Mouse (Mus musculus): ENCODE results near the gene Dtx2. TPM values are rescaled to one million over a fixed set of nuclear protein-coding genes. Genes with fewer than 3 reads are reported as not detected.
A peak's percentile ranks its signal among the peaks of the same experiment; 100 is the strongest.

Gene Dtx2
- polyA plus RNA-seq, 1 experiment: 16.3 TPM

GRCm38 (mm10) chr5:136076284-136076683 is 81.7 kb downstream of the Dtx2 start:
- H3K36me3 ChIP-seq (ENCODE audit: control insufficient read depth, insufficient read depth, low read length): no peaks in the 10 kb centered on the region
- TF ChIP-seq CTCF (conservative IDR thresholded peaks at IDR 0.05; ENCODE audit: insufficient read depth, insufficient read length, low read depth, low read length) (no peak), POLR2A (IDR thresholded peaks at IDR 0.05; ENCODE audit: low read depth, low read length) (no peak)
- H3K27me3 ChIP-seq (replicated peaks; ENCODE audit: control insufficient read depth, insufficient read depth, low read length): no peaks in the 10 kb centered on the region
- H3K4me3 ChIP-seq (ENCODE audit: insufficient read depth, low read depth, low read length): no peak overlapping the region
- no peak overlapping the region; the same call in 1 of the 2 replicates for H3K27ac ChIP-seq (ENCODE audit: insufficient read depth, low read depth, low read length)
- H3K4me1 ChIP-seq (ENCODE audit: control insufficient read depth, insufficient read depth, low read length): peaks cover 3% of the 10 kb centered on the region; the same call in 1 of the 2 replicates
- 29% methylated on average over 7 of the region's 7 CpGs for WGBS
- DNase-seq: no peak

GRCm38 (mm10) chr5:136077001-136077550 is 82.5 kb downstream of the Dtx2 start:
- peak overlapping the region; percentile 89 for H3K27ac ChIP-seq (ENCODE audit: insufficient read depth, low read depth, low read length)
- no peaks in the 10 kb centered on the region for H3K27me3 ChIP-seq (replicated peaks; ENCODE audit: control insufficient read depth, insufficient read depth, low read length)
- peak; percentile 67 for DNase-seq
- H3K36me3 ChIP-seq (ENCODE audit: control insufficient read depth, insufficient read depth, low read length): no peaks in the 10 kb centered on the region
- H3K4me3 ChIP-seq (ENCODE audit: insufficient read depth, low read depth, low read length): no peak overlapping the region
- 58% methylated on average over 9 of the region's 9 CpGs for WGBS
- H3K4me1 ChIP-seq (ENCODE audit: control insufficient read depth, insufficient read depth, low read length): peaks cover 3% of the 10 kb centered on the region; the same call in 1 of the 2 replicates
- TF ChIP-seq CTCF (conservative IDR thresholded peaks at IDR 0.05; ENCODE audit: insufficient read depth, insufficient read length, low read depth, low read length): no peak
- TF ChIP-seq POLR2A (IDR thresholded peaks at IDR 0.05; ENCODE audit: low read depth, low read length): no peak

GRCm38 (mm10) chr5:136078136-136078535 is 83.5 kb downstream of the Dtx2 start:
- no peaks in the 10 kb centered on the region for H3K27me3 ChIP-seq (replicated peaks; ENCODE audit: control insufficient read depth, insufficient read depth, low read length)
- WGBS: 96% methylated on average over 5 of the region's 5 CpGs
- H3K4me1 ChIP-seq (ENCODE audit: control insufficient read depth, insufficient read depth, low read length): peaks cover 3% of the 10 kb centered on the region; the same call in 1 of the 2 replicates
- DNase-seq: no peak
- H3K36me3 ChIP-seq (ENCODE audit: control insufficient read depth, insufficient read depth, low read length): no peaks in the 10 kb centered on the region
- H3K27ac ChIP-seq (ENCODE audit: insufficient read depth, low read depth, low read length): no peak overlapping the region
- TF ChIP-seq POLR2A (IDR thresholded peaks at IDR 0.05; ENCODE audit: low read depth, low read length): no peak
- no peak for TF ChIP-seq CTCF (conservative IDR thresholded peaks at IDR 0.05; ENCODE audit: insufficient read depth, insufficient read length, low read depth, low read length)
- no peak overlapping the region for H3K4me3 ChIP-seq (ENCODE audit: insufficient read depth, low read depth, low read length)

GRCm38 (mm10) chr5:136082345-136082744 is 87.7 kb downstream of the Dtx2 start:
- TF ChIP-seq POLR2A (IDR thresholded peaks at IDR 0.05; ENCODE audit: low read depth, low read length): no peak
- 0 out of 2 replicates have a peak, but pooled peaks have one; percentile 6 for TF ChIP-seq CTCF (conservative IDR thresholded peaks at IDR 0.05; ENCODE audit: insufficient read depth, insufficient read length, low read depth, low read length)
- peaks cover 3% of the 10 kb centered on the region; the same call in 1 of the 2 replicates for H3K4me1 ChIP-seq (ENCODE audit: control insufficient read depth, insufficient read depth, low read length)
- H3K4me3 ChIP-seq (ENCODE audit: insufficient read depth, low read depth, low read length): no peak overlapping the region
- no peak overlapping the region for H3K27ac ChIP-seq (ENCODE audit: insufficient read depth, low read depth, low read length)
- no peak for DNase-seq
- no peaks in the 10 kb centered on the region for H3K36me3 ChIP-seq (ENCODE audit: control insufficient read depth, insufficient read depth, low read length)
- WGBS: 85% methylated on average over 4 of the region's 4 CpGs
- no peaks in the 10 kb centered on the region for H3K27me3 ChIP-seq (replicated peaks; ENCODE audit: control insufficient read depth, insufficient read depth, low read length)

Other genes with a start within 250 kb of the Dtx2 start
- 0.38 and 0.67 TPM in 2 replicates for gene Styxl1, start 216.4 kb upstream of the Dtx2 start, polyA plus RNA-seq (2012; rRNA removed)
- 1,141 and 1,152 TPM in 2 replicates for gene Mdh2, start 216.3 kb upstream of the Dtx2 start, polyA plus RNA-seq (2012; rRNA removed)
- gene Srrm3, start 187.9 kb upstream of the Dtx2 start, polyA plus RNA-seq (2012; rRNA removed): 0.03 and 0.16 TPM in 2 replicates
- gene Hspb1, start 106.9 kb upstream of the Dtx2 start, polyA plus RNA-seq (2012; rRNA removed): 77.2 and 77.8 TPM in 2 replicates
- gene Ywhag, start 60.2 kb upstream of the Dtx2 start, polyA plus RNA-seq (2012; rRNA removed): 47.9 and 57.1 TPM in 2 replicates
- 4.3 and 5.0 TPM in 2 replicates for gene Ssc4d, start 20.3 kb upstream of the Dtx2 start, polyA plus RNA-seq (2012; rRNA removed)
- gene Zp3, start 14.7 kb upstream of the Dtx2 start, polyA plus RNA-seq (2012; rRNA removed): 0.08 TPM in 1 of 2 replicates, not detected in the other
- gene Upk3b, start 43.7 kb downstream of the Dtx2 start, polyA plus RNA-seq (2012; rRNA removed): 7.7 and 8.1 TPM in 2 replicates
- 0.52 and 0.96 TPM in 2 replicates for gene Upk3bl, start 59.7 kb downstream of the Dtx2 start, polyA plus RNA-seq (2012; rRNA removed)
- gene Rasa4, start 89.1 kb downstream of the Dtx2 start, polyA plus RNA-seq (2012; rRNA removed): 7.6 and 9.1 TPM in 2 replicates
- gene Polr2j, start 121.8 kb downstream of the Dtx2 start, polyA plus RNA-seq (2012; rRNA removed): 88.9 and 103 TPM in 2 replicates
- gene Lrwd1, start 141.3 kb downstream of the Dtx2 start, polyA plus RNA-seq (2012; rRNA removed): 18.4 and 19.9 TPM in 2 replicates
- gene Alkbh4, start 141.3 kb downstream of the Dtx2 start, polyA plus RNA-seq (2012; rRNA removed): 11.1 and 11.8 TPM in 2 replicates
- gene Orai2, start 175.9 kb downstream of the Dtx2 start, polyA plus RNA-seq (2012; rRNA removed): 9.7 and 12.7 TPM in 2 replicates
- gene Prkrip1, start 204.2 kb downstream of the Dtx2 start, polyA plus RNA-seq (2012; rRNA removed): 9.0 and 14.1 TPM in 2 replicates

All from kidney, adult 2 months (tissue).